In genomic region chr1:37214144-37214543, GRCm38 (mm10) we compare ENCODE assay signal across 16 mouse cellular contexts. TPM values are rescaled to one million over a fixed set of nuclear protein-coding genes. Genes with fewer than 3 reads are reported as not detected.
"Had no signal": no experiment of that assay in that cellular context is flagged by ENCODE, and none has a peak within 500 bp of the region (broad histone marks: within the 10 kb centered on the region; RNA-seq: fewer than 3 reads in every experiment).

TSS of gene Cnga3 (plus strand) at chr1:37214434.

- H3K36me3 ChIP-seq: limb, embryonic 13.5 days; neural tube, embryonic 13.5 days; stomach, embryonic 15.5 days had no signal

- ATAC-seq: intestine, postnatal 0 days had no signal

- H3K4me3 ChIP-seq: limb, embryonic 13.5 days; neural tube, embryonic 13.5 days; stomach, embryonic 15.5 days had no signal

- H3K27ac ChIP-seq: kidney, postnatal 0 days; limb, embryonic 13.5 days; liver, embryonic 14.5 days; neural tube, embryonic 13.5 days; stomach, embryonic 15.5 days had no signal

- H3K4me2 ChIP-seq: limb, embryonic 13.5 days; neural tube, embryonic 13.5 days; stomach, embryonic 15.5 days had no signal

- H3K27me3 ChIP-seq: limb, embryonic 13.5 days; stomach, embryonic 15.5 days had no signal

- DNase-seq: kidney, adult 9 months; kidney, postnatal 36 days; left cerebral cortex, postnatal 4 days; lung, adult 18-20 months; right cerebral cortex, postnatal 14 days; thymus, postnatal 36 days had no signal

- H3K4me1 ChIP-seq: limb, embryonic 13.5 days; stomach, embryonic 15.5 days had no signal

- H3K9ac ChIP-seq: limb, embryonic 13.5 days; liver, embryonic 14.5 days; neural tube, embryonic 13.5 days; stomach, embryonic 15.5 days had no signal

- H3K9me3 ChIP-seq: limb, embryonic 13.5 days; neural tube, embryonic 13.5 days; stomach, embryonic 15.5 days had no signal

RNA-seq across cellular contexts. Expression of gene Cnga3, which starts in this region (rescaled TPM):
- total RNA-seq: liver, adult 2 months; megakaryocyte-erythroid progenitor cell, adult 5-6 weeks; monocyte, adult 5-6 weeks had no signal
- polyA plus RNA-seq: kidney, postnatal 0 days; limb, embryonic 13.5 days; liver, adult 2 months; liver, embryonic 14.5 days; lung, embryonic 16.5 days; neural tube, embryonic 13.5 days had no signal
